Mouse (Mus musculus) Patski (cell line): ENCODE results near the gene Nr1d1. TPM values are rescaled to one million over a fixed set of nuclear protein-coding genes. Genes with fewer than 3 reads are reported as not detected.

Experiments
- ATAC-seq: fragments of 100-300 bp; one replicate; pipeline ENCODE4 v1.8.0; 2021
- CTCF ChIA-PET: fragments of 350-600 bp; sonication (Branson Sonifier 250); formaldehyde crosslinking; loops from one replicate; lab custom pipeline; 2022; ENCODE audit warnings: inconsistent platforms; lab: Charles Lee
- POLR2A ChIA-PET: fragments of 350-600 bp; sonication (Branson Sonifier 250); formaldehyde crosslinking; loops from one replicate; lab custom pipeline; 2022; ENCODE audit warnings: antibody characterized with exemption, inconsistent platforms; lab: Charles Lee
- DNase-seq: peaks from one replicate; pipeline ENCODE4 v3.0.0-alpha.2; 2011; ENCODE audit warnings: low read depth, low spot score
- H3K27me3 ChIP-seq: fragments of 371-371 bp; one replicate; pipeline ENCODE4 v1.5.1; 2021
- CTCF ChIP-seq: fragments of 100-300 bp; IDR thresholded peaks from one replicate; pipeline ENCODE4 v1.5.1; 2021
- in situ Hi-C: fragments of 300-500 bp; cut with MboI; formaldehyde crosslinking; loops from 3 replicates; pipeline ENCODE4 v1.11.1; 2018; ENCODE audit warnings: low pct_unique_long_range_greater_than_20kb, mixed read lengths
- polyA plus RNA-seq: library from polyadenylated mRNA; unstranded; gene quantifications from one replicate; pipeline ENCODE4 v1.2.3, GENCODE M21; 2021

Gene Nr1d1
- 37.2 TPM for polyA plus RNA-seq

- ChIA-PET POLR2A (interaction anchor here (0.8 to 5.1 kb wide), 6 partner anchors 12 to 67 kb away, joined by 3 to 48 read pairs (median 6); partner anchors contain the start of genes Msl1 and Thra), CTCF (interaction anchor here (7.3 kb wide), 1 partner anchor 13 kb away, joined by 74 read pairs; no protein-coding TSS in a partner anchor)
- no peaks in the 10 kb centered on the region for H3K27me3 ChIP-seq
- in situ Hi-C loops = no loop called here
- DNase-seq = no peak
- peak; percentile 2 for ATAC-seq
- TF ChIP-seq CTCF = no peak
Measured at GRCm38 (mm10) chr11:98774582-98775347, at the start of gene Nr1d1. Gene Nr1d1, minus strand, starts transcription at chr11:98775333.

GRCm38 (mm10) chr11:98820968-98821367 lies 45.8 kb upstream of the Nr1d1 start:
- ChIA-PET CTCF (interaction anchor here (2.0 kb wide), 1 partner anchor 34 kb away, joined by 6 read pairs; no protein-coding TSS in a partner anchor), POLR2A (no interaction called here)
- TF ChIP-seq CTCF = no peak
- DNase-seq (no peak), ATAC-seq (no peak)
- in situ Hi-C loops = no loop called here
- no peaks in the 10 kb centered on the region for H3K27me3 ChIP-seq

GRCm38 (mm10) chr11:98816706-98817239 lies 41.6 kb upstream of the Nr1d1 start:
- in situ Hi-C loops = no loop called here
- POLR2A ChIA-PET = no interaction called here
- H3K27me3 ChIP-seq = no peaks in the 10 kb centered on the region
- ATAC-seq (no peak), DNase-seq (no peak)
- TF ChIP-seq CTCF = no peak
- CTCF ChIA-PET = no interaction called here

- ChIA-PET POLR2A (no interaction called here), CTCF (no interaction called here)
- no peaks in the 10 kb centered on the region for H3K27me3 ChIP-seq
- no peak for DNase-seq
- no peak for ATAC-seq
- in situ Hi-C loops = no loop called here
- no peak for TF ChIP-seq CTCF
Measured at GRCm38 (mm10) chr11:98810686-98811085, 35.6 kb upstream of the Nr1d1 start.

- TF ChIP-seq CTCF = peak; percentile 73
Measured at GRCm38 (mm10) chr11:98809457-98810290, 34.5 kb upstream of the Nr1d1 start.

GRCm38 (mm10) chr11:98808417-98808816 lies 33.3 kb upstream of the Nr1d1 start:
- H3K27me3 ChIP-seq = no peaks in the 10 kb centered on the region
- CTCF ChIA-PET = interaction anchor here (1.4 to 3.1 kb wide), 5 partner anchors 10 to 110 kb away, joined by 3 to 13 read pairs (median 5); no protein-coding TSS in a partner anchor
- in situ Hi-C loops = no loop called here
- no peak for TF ChIP-seq CTCF
- no peak for DNase-seq
- ATAC-seq = no peak
- POLR2A ChIA-PET = interaction anchor here (0.7 to 2.5 kb wide), 4 partner anchors 9 to 1536 kb away, joined by 3 to 20 read pairs (median 10); partner anchors contain the start of gene Msl1

More at GRCm38 (mm10) chr11:98809457-98810290, 34.5 kb upstream of the Nr1d1 start:
- CTCF ChIA-PET = interaction anchor here (1.0 to 3.1 kb wide), 5 partner anchors 11 to 112 kb away, joined by 3 to 13 read pairs (median 5); partner anchors contain the start of gene Csf3
- no peaks in the 10 kb centered on the region for H3K27me3 ChIP-seq
- in situ Hi-C loops = no loop called here
- DNase-seq (peak; percentile 81), ATAC-seq (peak; percentile 80)
- POLR2A ChIA-PET = interaction anchor here (0.6 to 2.5 kb wide), 4 partner anchors 10 to 26 kb away, joined by 3 to 20 read pairs (median 10); partner anchors contain the start of gene Msl1

GRCm38 (mm10) chr11:98804605-98805004 lies 29.5 kb upstream of the Nr1d1 start, which contains the start of gene Casc3:
Gene Casc3, plus strand, starts transcription at chr11:98804905.
- no peaks in the 10 kb centered on the region for H3K27me3 ChIP-seq
- no peak for TF ChIP-seq CTCF
- POLR2A ChIA-PET = interaction anchor here (0.6 kb wide), 1 partner anchor 15 kb away, joined by 4 read pairs; no protein-coding TSS in a partner anchor
- DNase-seq (no peak), ATAC-seq (no peak)
- in situ Hi-C loops = no loop called here
- CTCF ChIA-PET = no interaction called here

GRCm38 (mm10) chr11:98797909-98798308 lies 22.8 kb upstream of the Nr1d1 start:
- in situ Hi-C loops = no loop called here
- TF ChIP-seq CTCF = no peak
- ATAC-seq (no peak), DNase-seq (no peak)
- ChIA-PET POLR2A (interaction anchor here (1.1 to 3.5 kb wide), 2 partner anchors 9 to 11 kb away, joined by 5 to 20 read pairs; no protein-coding TSS in a partner anchor), CTCF (interaction anchor here (2.3 to 2.4 kb wide), 2 partner anchors 11 kb away, joined by 7 to 11 read pairs; no protein-coding TSS in a partner anchor)
- no peaks in the 10 kb centered on the region for H3K27me3 ChIP-seq

- no peak for DNase-seq
- TF ChIP-seq CTCF = no peak
- no peaks in the 10 kb centered on the region for H3K27me3 ChIP-seq
- in situ Hi-C loops = no loop called here
- POLR2A ChIA-PET = interaction anchor here (1.1 to 3.5 kb wide), 3 partner anchors 9 to 115 kb away, joined by 4 to 20 read pairs (median 5); partner anchors contain the start of gene Psmd3
- ATAC-seq = no peak
- CTCF ChIA-PET = interaction anchor here (2.3 kb wide), 1 partner anchor 10 kb away, joined by 7 read pairs; no protein-coding TSS in a partner anchor
Measured at GRCm38 (mm10) chr11:98797306-98797705, 22.2 kb upstream of the Nr1d1 start.
